Mouse (Mus musculus) CH12.LX (cell line): ENCODE measurements around the gene Vwc2l. TPM values are rescaled to one million over a fixed set of nuclear protein-coding genes. Genes with fewer than 3 reads are reported as not detected.

ENCODE experiments used
- DNase-seq: peaks from one replicate; pipeline ENCODE4 v3.0.0-alpha.2; 2013; ENCODE audit errors: extremely low read depth
- H3K27ac ChIP-seq: 2 replicates; pipeline ENCODE4 v1.5.1; 2012; ENCODE audit warnings: low read depth, mild to moderate bottlenecking, control low read depth, moderate library complexity; ENCODE audit not compliant: insufficient read depth
- H3K27me3 ChIP-seq: replicated peaks from 2 replicates; pipeline ENCODE3; 2012; ENCODE audit warnings: inconsistent platforms
- H3K36me3 ChIP-seq, 2 experiments: replicated peaks in 1 of 2; 2 replicates each; pipeline versions ENCODE3 to v1.6.1; 2012; ENCODE audit warnings: inconsistent platforms in 1 of 2, low read length in 1 of 2, mild to moderate bottlenecking in 1 of 2, mixed read lengths in 1 of 2, moderate library complexity in 1 of 2; ENCODE audit not compliant: control insufficient read depth in 1 of 2, insufficient read depth in 1 of 2
- H3K4me1 ChIP-seq, 2 experiments: 2 replicates each; pipeline ENCODE4 v1.6.1; 2012; ENCODE audit warnings: inconsistent platforms in 1 of 2, moderate library complexity in 1 of 2; ENCODE audit not compliant: insufficient read depth in 2 of 2, control insufficient read depth in 1 of 2
- H3K4me2 ChIP-seq: 2 replicates; pipeline ENCODE4 v1.6.1; 2012; ENCODE audit warnings: low read depth, mild to moderate bottlenecking, control low read depth; ENCODE audit not compliant: poor library complexity, insufficient read depth, severe bottlenecking
- H3K4me3 ChIP-seq, 3 experiments: fragments of 150-350 bp in 1 of 3; sonication (generic) in 1 of 3; replicated peaks in 1 of 3; 2 replicates each; pipeline versions ENCODE3 to v1.5.1; 2011 to 2012; ENCODE audit warnings: low read depth in 2 of 3, low read length in 2 of 3, mild to moderate bottlenecking in 2 of 3, moderate library complexity in 2 of 3, control low read depth in 1 of 3, improper control_type of control experiment in 1 of 3, inconsistent platforms in 1 of 3, mixed read lengths in 1 of 3; ENCODE audit not compliant: poor library complexity in 1 of 3
- H3K79me2 ChIP-seq: replicated peaks from 2 replicates; pipeline ENCODE4 v1.6.1; 2012; ENCODE audit warnings: mild to moderate bottlenecking, moderate library complexity; ENCODE audit not compliant: control insufficient read depth, poor library complexity, insufficient read depth, severe bottlenecking; ENCODE audit errors: extremely low read depth
- H3K9ac ChIP-seq: 2 replicates; pipeline ENCODE4 v1.6.1; 2012; ENCODE audit warnings: low read depth, mild to moderate bottlenecking, control low read depth, moderate library complexity; ENCODE audit not compliant: insufficient read depth
- H3K9me3 ChIP-seq: replicated peaks from 2 replicates; pipeline ENCODE3; 2012; ENCODE audit warnings: low read length, inconsistent platforms, mixed read lengths
- E2F4 ChIP-seq: IDR thresholded peaks from 2 replicates; pipeline ENCODE4 v1.6.1; 2011; ENCODE audit warnings: low read depth, low read length, improper control_type of control experiment; ENCODE audit not compliant: insufficient replicate concordance
- ELF1 ChIP-seq: IDR thresholded peaks from 2 replicates; pipeline ENCODE4 v1.6.1; 2014; ENCODE audit warnings: low read depth, mild to moderate bottlenecking, inconsistent platforms, low read length, improper control_type of control experiment
- ETS1 ChIP-seq: conservative IDR thresholded peaks from 2 replicates; pipeline ENCODE4 v1.6.1; 2012; ENCODE audit warnings: low read depth, mild to moderate bottlenecking, inconsistent platforms, low read length, improper control_type of control experiment, moderate library complexity
- HCFC1 ChIP-seq: IDR thresholded peaks from 2 replicates; pipeline ENCODE4 v1.6.1; 2012; ENCODE audit warnings: low read depth, mild to moderate bottlenecking, inconsistent platforms, low read length, improper control_type of control experiment
- IRF4 ChIP-seq: IDR thresholded peaks from 2 replicates; pipeline ENCODE4 v1.6.1; 2014; ENCODE audit warnings: low read depth, mild to moderate bottlenecking, inconsistent platforms, low read length, improper control_type of control experiment
- JUN ChIP-seq: IDR thresholded peaks from 2 replicates; pipeline ENCODE4 v1.6.1; 2011; ENCODE audit warnings: low read depth, mild to moderate bottlenecking, low read length, improper control_type of control experiment, moderate library complexity; ENCODE audit not compliant: insufficient read depth
- KAT2A ChIP-seq: IDR thresholded peaks from 2 replicates; pipeline ENCODE4 v1.6.1; 2012; ENCODE audit warnings: low read length, improper control_type of control experiment, inconsistent platforms; ENCODE audit not compliant: insufficient replicate concordance
- MAX ChIP-seq: IDR thresholded peaks from 2 replicates; pipeline ENCODE4 v1.6.1; 2011; ENCODE audit warnings: low read length, improper control_type of control experiment
- MAZ ChIP-seq: IDR thresholded peaks from 2 replicates; pipeline ENCODE4 v1.6.1; 2012; ENCODE audit warnings: low read depth, mild to moderate bottlenecking, inconsistent platforms, low read length, improper control_type of control experiment, moderate library complexity
- MEF2A ChIP-seq: IDR thresholded peaks from 2 replicates; pipeline ENCODE4 v1.6.1; 2014; ENCODE audit warnings: low read depth, mild to moderate bottlenecking, inconsistent platforms, low read length, improper control_type of control experiment, borderline replicate concordance
- UBTF ChIP-seq: IDR thresholded peaks from 2 replicates; pipeline ENCODE4 v1.6.1; 2012; ENCODE audit warnings: low read depth, mild to moderate bottlenecking, inconsistent platforms, low read length, improper control_type of control experiment, moderate library complexity
- ZC3H11A ChIP-seq: IDR thresholded peaks from 2 replicates; pipeline ENCODE4 v1.6.1; 2012; ENCODE audit warnings: low read depth, mild to moderate bottlenecking, inconsistent platforms, low read length, improper control_type of control experiment
- ZKSCAN1 ChIP-seq: IDR thresholded peaks from 2 replicates; pipeline ENCODE4 v1.6.1; 2012; ENCODE audit warnings: low read depth, inconsistent platforms, low read length, improper control_type of control experiment, borderline replicate concordance
- dilution Hi-C: fragments of 300-500 bp; cut with MboI; formaldehyde crosslinking; loops from 2 replicates; pipeline ENCODE4 v1.14.3; 2020; ENCODE audit warnings: low sequenced_read_pairs; ENCODE audit not compliant: extremely low pct_unique_long_range_greater_than_20kb, extremely low pct_ligation_motif_present
- in situ Hi-C: fragments of 300-500 bp; cut with MboI; formaldehyde crosslinking; loops from 3 replicates; pipeline ENCODE4 v1.14.3; 2019; ENCODE audit warnings: low sequenced_read_pairs, low pct_ligation_motif_present, low pct_unique_long_range_greater_than_20kb, mixed read lengths
- polyA plus RNA-seq: library from polyadenylated mRNA; unstranded; fragments of >175 nt; gene quantifications from 2 replicates; pipeline ENCODE4 v1.2.1, GENCODE M21; 2012; ENCODE audit warnings: low read depth; ENCODE audit not compliant: insufficient read length
- total RNA-seq, 2 experiments: library from RNA; depleted of rRNA; stranded (reverse); fragments of 300-350 nt in 1 of 2; fragments of >200 nt in 1 of 2; gene quantifications; 2 replicates each; pipeline ENCODE4 v1.2.3; 2012 to 2014

The Vwc2l gene
- total and polyA plus RNA-seq, 3 experiments: not detected

DNA sequence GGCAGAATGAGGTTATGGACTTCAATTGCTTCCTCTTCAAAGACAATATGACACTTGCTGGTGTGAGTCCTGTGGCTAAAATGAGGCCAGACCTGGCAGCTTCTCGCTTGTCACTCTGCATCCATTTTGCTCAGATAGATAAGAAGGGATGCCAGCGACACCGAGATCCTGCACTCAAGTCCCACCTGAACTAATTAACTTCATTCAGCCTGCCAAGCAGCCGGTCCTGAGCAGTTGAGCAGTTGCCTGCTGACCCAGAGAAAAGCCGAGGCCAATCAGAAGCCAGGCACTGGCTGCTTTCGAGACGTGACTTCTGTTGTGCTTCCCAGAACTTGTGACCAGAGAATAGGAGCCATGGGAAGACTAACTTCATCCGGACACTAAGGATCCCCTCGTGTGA is 187.6 kb downstream of the Vwc2l start:
- Histone ChIP-seq H3K9me3 (no peaks in the 10 kb centered on the region), H3K4me2 (no peak overlapping the region), H3K27me3 (no peaks in the 10 kb centered on the region), H3K27ac (no peak overlapping the region), H3K4me1 (no peaks in the 10 kb centered on the region), H3K9ac (no peak overlapping the region), H3K79me2 (no peaks in the 10 kb centered on the region), H3K4me3 (no peak overlapping the region), H3K36me3 (no peaks in the 10 kb centered on the region)
- in situ Hi-C loops: no loop called here
- no peak for TF ChIP-seq JUN
- TF ChIP-seq MAX: no peak
- no peak for DNase-seq
- dilution Hi-C loops: no loop called here

GRCm38 (mm10) chr1:70918173-70919036 is 192.9 kb downstream of the Vwc2l start:
- H3K79me2 ChIP-seq: no peaks in the 10 kb centered on the region
- no peaks in the 10 kb centered on the region for H3K4me1 ChIP-seq
- no peaks in the 10 kb centered on the region for H3K9me3 ChIP-seq
- dilution Hi-C loops (no loop called here), in situ Hi-C loops (no loop called here)
- H3K27ac ChIP-seq: no peak overlapping the region
- no peaks in the 10 kb centered on the region for H3K27me3 ChIP-seq
- no peak overlapping the region for H3K4me2 ChIP-seq
- H3K4me3 ChIP-seq: no peak overlapping the region
- TF ChIP-seq MAZ: no peak
- TF ChIP-seq ZKSCAN1: no peak
- TF ChIP-seq E2F4: no peak
- TF ChIP-seq KAT2A: no peak
- no peak for TF ChIP-seq ETS1
- H3K9ac ChIP-seq: no peak overlapping the region
- no peak for DNase-seq
- H3K36me3 ChIP-seq: no peaks in the 10 kb centered on the region

DNA sequence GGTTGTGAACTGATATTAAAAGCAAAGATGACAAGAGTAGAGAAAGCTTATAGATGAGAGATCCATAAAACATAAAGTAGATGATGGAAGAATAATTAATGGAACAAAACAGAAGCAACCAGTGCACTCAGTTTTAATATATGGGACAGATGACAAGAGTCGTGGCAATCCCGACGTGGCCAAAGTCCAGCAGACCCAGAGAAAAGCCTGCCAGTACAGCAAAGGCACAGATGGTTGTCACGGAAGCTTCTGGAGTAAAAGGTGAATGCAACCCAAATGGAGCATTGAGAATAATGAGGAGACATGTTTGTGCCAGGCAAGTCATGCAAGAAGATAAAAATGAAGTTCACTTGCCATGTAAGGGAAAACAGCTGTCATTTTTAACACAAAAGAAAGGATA is 207.5 kb downstream of the Vwc2l start:
- no peaks in the 10 kb centered on the region for H3K27me3 ChIP-seq
- dilution Hi-C loops: no loop called here
- no peaks in the 10 kb centered on the region for H3K4me1 ChIP-seq
- in situ Hi-C loops: no loop called here
- no peak overlapping the region for H3K9ac ChIP-seq
- H3K9me3 ChIP-seq: no peaks in the 10 kb centered on the region
- no peak overlapping the region for H3K27ac ChIP-seq
- no peak overlapping the region for H3K4me2 ChIP-seq
- H3K4me3 ChIP-seq: no peak overlapping the region
- H3K36me3 ChIP-seq: no peaks in the 10 kb centered on the region
- H3K79me2 ChIP-seq: no peaks in the 10 kb centered on the region
- TF ChIP-seq ZC3H11A (no peak), MEF2A (no peak), HCFC1 (no peak), UBTF (no peak), IRF4 (no peak), ELF1 (no peak)
- no peak for DNase-seq
